Mouse (Mus musculus) T-helper 2 cell (primary cell): ENCODE measurements around the gene Tshr.
"Not testable (repeated sequence)": the region's sequence is repeated elsewhere in the genome, so short reads cannot be mapped to it uniquely, and the experiment has no call there.

Experiments
- in situ Hi-C: fragments of 300-600 bp; cut with MboI, MseI; formaldehyde crosslinking; loops from one replicate; pipeline ENCODE4 v1.15.1; 2025; ENCODE audit warnings: high pct_unique_total_duplicates

The Tshr gene

GRCm38 (mm10) chr12:91496226-91496558 lies 111.8 kb downstream of the Tshr start:
- in situ Hi-C loops: no loop called here

- in situ Hi-C loops: no loop called here
Observed at GRCm38 (mm10) chr12:91500475-91500874, 116.1 kb downstream of the Tshr start.

GRCm38 (mm10) chr12:91511766-91512165 lies 127.4 kb downstream of the Tshr start:
- in situ Hi-C loops: no loop called here

GRCm38 (mm10) chr12:91513980-91514379 lies 129.6 kb downstream of the Tshr start:
- in situ Hi-C loops: no loop called here

DNA sequence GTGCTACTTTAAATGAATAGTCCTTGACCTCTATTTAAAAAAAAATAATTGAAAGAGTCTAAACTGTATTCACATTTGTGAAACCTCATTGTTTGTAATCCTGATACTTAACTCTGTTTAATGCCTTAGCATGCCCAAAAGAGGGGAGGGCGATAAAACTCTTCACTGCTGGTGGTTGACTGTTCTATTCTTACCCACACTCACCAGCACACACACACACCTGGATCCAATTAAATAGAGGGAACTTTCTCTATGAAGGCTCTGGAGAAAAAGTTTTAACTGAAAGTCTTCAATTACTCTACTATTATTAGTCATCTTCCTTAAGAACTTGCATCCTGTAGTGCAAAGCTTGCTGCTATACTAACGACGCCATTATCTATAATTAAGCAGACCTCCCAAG lies 133.4 kb downstream of the Tshr start:
- in situ Hi-C loops: no loop called here

GRCm38 (mm10) chr12:91523626-91524025 lies 139.3 kb downstream of the Tshr start:
- in situ Hi-C loops: no loop called here

GRCm38 (mm10) chr12:91534514-91534913 lies 150.2 kb downstream of the Tshr start:
- in situ Hi-C loops: no loop called here

DNA sequence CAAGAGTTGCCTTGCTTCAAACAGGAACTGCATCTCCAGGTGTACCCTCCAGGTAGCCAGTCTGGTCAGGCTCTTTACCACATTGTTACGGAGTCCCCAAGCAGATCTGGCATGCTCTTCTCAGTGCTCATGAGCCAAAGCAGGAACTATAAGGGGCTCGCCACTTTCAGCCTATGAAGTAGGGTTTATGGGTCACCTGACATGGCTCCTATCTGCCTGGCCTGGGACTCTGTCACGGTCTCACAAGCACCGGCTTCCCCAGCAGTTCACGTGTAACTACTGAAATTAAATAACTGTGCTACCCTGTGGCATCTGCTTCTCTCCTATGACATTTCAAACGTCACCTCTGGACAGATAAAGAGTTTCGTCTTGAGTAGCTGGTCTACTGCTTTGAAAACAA lies 155.8 kb downstream of the Tshr start:
- in situ Hi-C loops: no loop called here

- in situ Hi-C loops: no loop called here
Observed at GRCm38 (mm10) chr12:91549471-91549870, 165.1 kb downstream of the Tshr start.

DNA sequence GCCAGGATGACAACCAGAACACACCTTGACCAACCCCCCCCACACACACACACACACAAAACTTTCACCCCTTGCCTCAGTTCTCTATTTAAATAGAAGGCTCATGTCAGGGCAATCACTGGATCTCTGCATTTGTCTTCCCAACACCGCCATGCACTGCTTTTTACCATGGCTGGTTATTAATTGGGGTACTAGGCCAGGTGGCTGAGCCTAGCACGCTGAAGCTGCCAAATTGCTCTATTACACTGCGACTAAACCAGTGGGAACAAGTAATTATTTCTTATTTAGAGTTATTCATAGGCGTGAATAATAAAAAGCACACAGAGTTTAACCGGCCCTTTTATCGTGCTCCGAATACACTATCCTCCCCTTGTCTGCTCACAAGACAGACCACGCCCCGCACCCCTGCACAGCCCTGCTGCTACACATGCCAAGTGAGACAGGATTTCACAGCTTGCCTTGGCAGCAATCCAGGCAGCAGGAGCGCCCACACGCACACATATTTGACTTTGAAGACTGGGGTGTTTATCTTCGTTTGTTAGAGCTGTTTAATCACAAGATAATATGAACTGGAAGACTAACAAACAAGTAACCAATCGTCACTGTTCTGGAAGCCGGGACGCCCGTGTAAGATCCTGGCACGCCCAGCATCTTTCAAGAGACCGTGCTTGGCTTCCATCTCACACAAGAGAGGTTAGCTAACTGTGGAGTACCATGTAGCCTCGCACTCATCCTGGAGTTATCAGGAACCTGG lies 167.6 kb downstream of the Tshr start:
- in situ Hi-C loops: no loop called here

DNA sequence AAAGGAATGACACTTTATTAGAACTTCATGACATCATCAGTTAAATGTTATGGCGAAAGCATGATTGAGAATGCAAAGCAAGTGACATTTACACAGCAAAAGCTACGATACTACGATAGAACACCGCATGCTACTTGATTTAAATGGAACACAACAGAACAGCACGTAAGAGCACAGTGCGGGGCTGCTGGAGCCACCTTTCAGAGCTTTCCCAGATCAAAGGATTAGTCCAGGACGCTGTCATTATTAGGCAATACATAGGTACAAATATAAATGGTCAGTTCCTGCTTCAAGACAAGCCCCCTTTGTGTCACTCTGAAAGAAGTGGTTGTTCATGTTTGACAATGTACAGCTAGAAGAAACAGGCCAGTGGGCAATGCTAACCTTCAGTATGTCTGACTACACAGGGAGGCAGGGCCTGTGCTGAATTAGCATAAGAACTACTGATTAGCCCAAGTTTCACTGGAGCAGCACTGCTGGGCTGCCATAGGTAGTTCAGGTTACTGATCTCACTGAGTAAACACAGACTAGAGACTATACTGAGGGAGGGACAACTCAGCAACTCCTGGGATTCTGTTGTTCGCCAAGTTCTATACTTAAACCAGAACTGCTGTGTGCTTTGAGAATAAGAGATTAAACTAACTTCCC lies 173.1 kb downstream of the Tshr start:
- in situ Hi-C loops: not testable (repeated sequence)

DNA sequence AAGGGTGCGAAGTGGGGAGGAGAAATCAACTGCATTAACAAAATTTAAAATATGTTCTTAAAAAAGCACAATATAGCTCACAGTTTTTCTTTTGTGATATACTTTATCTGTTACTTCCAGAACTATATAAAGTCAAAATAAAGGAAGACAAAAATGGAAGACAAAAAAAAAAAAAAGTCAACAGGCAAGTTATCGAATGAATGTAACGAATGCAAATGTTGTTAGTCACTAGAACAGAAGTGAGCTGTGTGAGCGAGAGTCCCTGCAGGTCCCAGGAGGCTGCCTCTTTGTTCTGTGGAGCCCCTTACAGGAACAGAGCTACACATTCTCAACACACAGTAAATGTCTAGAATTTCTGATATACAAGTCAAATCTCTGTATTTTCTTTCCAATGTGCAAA lies 173.8 kb downstream of the Tshr start:
- in situ Hi-C loops: not testable (repeated sequence)

DNA sequence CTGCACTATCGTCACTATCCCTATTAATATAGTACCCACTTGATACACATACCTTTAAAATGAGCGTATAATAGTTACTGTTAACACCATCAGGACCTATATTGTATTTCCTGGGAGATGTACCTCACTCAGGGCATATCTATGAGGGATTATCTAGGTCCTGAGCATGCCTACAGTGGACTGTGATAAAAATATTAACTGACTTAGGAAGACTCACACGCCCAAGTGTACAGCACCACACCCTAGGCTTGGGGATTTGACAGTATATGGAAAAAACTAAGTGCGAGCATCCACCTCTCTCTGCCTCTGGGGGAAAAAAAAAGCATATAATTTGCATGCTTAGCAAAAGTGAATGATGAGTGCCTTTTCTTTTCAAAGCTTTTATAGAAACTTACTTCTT lies 182.8 kb downstream of the Tshr start:
- in situ Hi-C loops: no loop called here

GRCm38 (mm10) chr12:91569255-91569654 lies 184.9 kb downstream of the Tshr start:
- in situ Hi-C loops: no loop called here

GRCm38 (mm10) chr12:91571708-91572107 lies 187.3 kb downstream of the Tshr start:
- in situ Hi-C loops: no loop called here

GRCm38 (mm10) chr12:91579665-91580064 lies 195.3 kb downstream of the Tshr start:
- in situ Hi-C loops: loop anchor here (10.0 kb wide), 1 partner anchor 175 kb away; no protein-coding TSS in a partner anchor

GRCm38 (mm10) chr12:91581204-91582070 lies 197.1 kb downstream of the Tshr start:
- in situ Hi-C loops: loop anchor here (10.0 kb wide), 1 partner anchor 177 kb away; no protein-coding TSS in a partner anchor

DNA sequence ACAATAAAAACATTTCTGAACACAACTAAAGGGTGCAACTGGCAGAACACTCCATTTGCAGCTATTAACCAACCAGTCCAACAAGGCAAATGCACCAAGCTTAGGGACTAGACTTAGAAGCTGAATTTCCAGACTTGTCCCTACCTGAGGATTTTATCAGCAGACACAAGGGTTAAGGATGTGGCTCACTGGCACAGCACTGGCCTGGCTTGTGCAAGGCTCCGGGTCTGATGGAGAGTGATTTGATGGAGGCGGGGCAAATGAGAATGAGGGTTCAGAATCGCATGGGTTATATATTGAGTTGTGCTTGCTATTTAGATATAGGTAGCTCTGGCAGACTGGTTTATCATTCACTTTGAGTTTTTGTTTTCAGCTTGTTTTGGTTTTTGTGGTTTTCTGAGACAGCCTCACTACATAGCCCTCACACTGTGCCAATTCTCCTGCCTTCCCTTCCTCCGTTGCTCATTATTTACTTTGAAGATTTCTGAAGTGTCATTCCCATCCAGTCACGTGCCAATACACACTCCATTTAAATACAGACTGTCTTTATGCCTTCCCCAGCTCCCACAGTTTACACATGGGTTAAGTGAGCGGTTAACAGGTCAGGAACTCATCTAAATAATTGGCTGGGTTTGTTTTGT lies 198.1 kb downstream of the Tshr start:
- in situ Hi-C loops: loop anchor here (10.0 kb wide), 1 partner anchor 178 kb away; no protein-coding TSS in a partner anchor

- in situ Hi-C loops: loop anchor here (10.0 kb wide), 1 partner anchor 179 kb away; no protein-coding TSS in a partner anchor
Observed at GRCm38 (mm10) chr12:91583409-91583808, 199.0 kb downstream of the Tshr start.

DNA sequence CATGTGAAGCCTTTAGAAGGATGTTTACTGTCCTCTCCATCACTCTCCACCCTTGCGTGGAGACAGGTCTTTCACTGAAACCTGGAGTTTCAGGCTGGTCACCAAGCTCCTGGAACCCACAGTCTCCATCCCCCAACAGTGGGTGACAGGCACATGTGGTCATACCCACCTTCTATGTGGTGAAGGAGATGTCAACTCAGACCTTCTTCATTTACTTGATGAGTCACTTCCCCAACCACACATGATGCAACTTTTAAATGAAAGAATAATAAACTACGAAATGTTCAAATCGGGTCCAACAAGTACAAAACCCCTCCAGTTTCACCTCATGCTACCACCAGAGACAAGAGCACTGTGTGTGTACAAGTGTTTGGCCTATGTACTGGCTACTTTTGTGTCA lies 200.8 kb downstream of the Tshr start:
- in situ Hi-C loops: loop anchor here (10.0 kb wide), 1 partner anchor 180 kb away; no protein-coding TSS in a partner anchor

- in situ Hi-C loops: loop anchor here (10.0 kb wide), 1 partner anchor 181 kb away; no protein-coding TSS in a partner anchor
Observed at GRCm38 (mm10) chr12:91585815-91586214, 201.5 kb downstream of the Tshr start.
